Mouse (Mus musculus): ENCODE results near the gene Gm49405.
"Not testable (repeated sequence)": the region's sequence is repeated elsewhere in the genome, so short reads cannot be mapped to it uniquely, and the experiment has no call there.

Gm49405 gene

GRCm38 (mm10) chr19:4013066-4013465 lies 12.6 kb downstream of the Gm49405 start:
- DNase-seq (ENCODE audit: low read depth, low spot score) = no peak

- no peak for DNase-seq (ENCODE audit: low read depth, low spot score)
Measured at GRCm38 (mm10) chr19:4014802-4015201, 14.4 kb downstream of the Gm49405 start.

GRCm38 (mm10) chr19:4015635-4016034 lies 15.2 kb downstream of the Gm49405 start:
- no peak for DNase-seq (ENCODE audit: low read depth, low spot score)

- DNase-seq (ENCODE audit: low read depth, low spot score) = no peak
Measured at GRCm38 (mm10) chr19:4017921-4018587, 17.6 kb downstream of the Gm49405 start.

DNA sequence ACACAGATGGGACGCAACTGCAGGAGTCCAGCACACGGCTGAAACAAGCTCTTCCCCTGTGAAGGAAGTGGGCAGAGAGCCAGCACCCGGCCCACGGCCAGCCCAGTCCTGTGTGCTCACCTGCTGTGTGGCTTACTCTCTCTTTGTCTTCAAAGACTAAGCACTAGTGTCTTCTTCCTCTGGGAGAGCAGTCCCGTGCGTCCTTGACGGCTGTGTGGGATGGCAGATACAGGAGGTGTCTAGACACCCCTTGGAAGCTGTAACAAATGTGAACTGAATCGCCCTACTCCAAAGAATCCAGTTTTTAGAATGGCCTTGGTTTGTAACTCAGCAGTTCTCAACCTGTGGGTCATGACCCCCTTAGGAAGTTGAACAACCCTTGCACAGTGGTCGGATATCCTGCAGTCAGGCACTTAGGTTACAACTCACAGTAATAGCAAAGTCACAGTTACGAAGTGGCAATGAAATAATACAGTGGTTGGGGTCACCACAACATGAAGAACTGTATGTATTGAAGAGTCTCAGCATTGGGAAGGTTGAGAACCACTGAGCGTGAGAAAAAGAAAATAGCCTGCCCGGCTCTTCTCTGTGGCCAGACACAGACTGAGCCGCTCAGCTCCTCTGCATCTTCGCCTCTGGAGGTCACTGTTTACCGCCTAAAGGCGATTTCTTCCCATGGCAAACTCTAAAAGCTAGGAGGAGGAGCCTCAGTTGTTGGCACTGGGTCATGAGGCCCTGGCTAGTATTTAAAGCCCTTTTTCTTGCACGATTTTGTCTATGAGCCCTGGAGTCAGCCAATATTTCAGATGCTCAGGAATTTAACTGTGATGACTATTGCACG lies 18.5 kb downstream of the Gm49405 start:
- peak; percentile 98 for DNase-seq (ENCODE audit: low read depth, low spot score)

DNA sequence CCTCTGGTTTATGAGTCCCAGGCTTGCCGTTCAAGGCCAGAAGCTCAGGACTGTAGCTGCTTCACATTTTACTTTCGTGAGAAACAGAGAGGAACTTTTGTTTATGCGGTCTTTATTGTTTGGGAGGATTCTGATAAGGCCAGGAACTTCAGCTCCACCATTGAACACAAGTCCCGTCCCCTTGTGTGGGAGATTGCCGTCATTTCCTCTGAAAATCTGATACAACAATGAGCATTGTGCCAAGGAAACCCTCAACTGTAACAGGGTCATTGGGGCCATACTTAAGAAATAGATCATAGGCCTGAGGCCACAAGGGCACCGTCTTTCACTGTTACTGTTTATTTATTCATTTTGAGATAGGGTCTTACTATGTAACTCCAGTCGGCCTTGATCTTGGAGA lies 22.8 kb downstream of the Gm49405 start:
- DNase-seq (ENCODE audit: low read depth, low spot score) = no peak

GRCm38 (mm10) chr19:4027576-4027975 lies 27.1 kb downstream of the Gm49405 start:
- DNase-seq (ENCODE audit: low read depth, low spot score) = no peak

GRCm38 (mm10) chr19:4032668-4033067 lies 32.2 kb downstream of the Gm49405 start:
- no peak for DNase-seq (ENCODE audit: low read depth, low spot score)

- DNase-seq (ENCODE audit: low read depth, low spot score) = no peak
Measured at GRCm38 (mm10) chr19:4033298-4033697, 32.9 kb downstream of the Gm49405 start.

- no peak for DNase-seq (ENCODE audit: low read depth, low spot score)
Measured at GRCm38 (mm10) chr19:4033742-4034141, 33.3 kb downstream of the Gm49405 start.

GRCm38 (mm10) chr19:4036327-4037045 lies 36.1 kb downstream of the Gm49405 start:
- DNase-seq (ENCODE audit: low read depth, low spot score) = peak; percentile 53

- peak; percentile 27 for DNase-seq (ENCODE audit: low read depth, low spot score)
Measured at GRCm38 (mm10) chr19:4037154-4037787, 36.8 kb downstream of the Gm49405 start.

- DNase-seq (ENCODE audit: low read depth, low spot score) = peak; percentile 96
Measured at GRCm38 (mm10) chr19:4037788-4038232, 37.4 kb downstream of the Gm49405 start, which contains the start of gene Gstp1. Gene Gstp1, minus strand, starts transcription at chr19:4037985.

GRCm38 (mm10) chr19:4040941-4041340 lies 40.5 kb downstream of the Gm49405 start:
- not testable (repeated sequence) for DNase-seq (ENCODE audit: low read depth, low spot score)

DNA sequence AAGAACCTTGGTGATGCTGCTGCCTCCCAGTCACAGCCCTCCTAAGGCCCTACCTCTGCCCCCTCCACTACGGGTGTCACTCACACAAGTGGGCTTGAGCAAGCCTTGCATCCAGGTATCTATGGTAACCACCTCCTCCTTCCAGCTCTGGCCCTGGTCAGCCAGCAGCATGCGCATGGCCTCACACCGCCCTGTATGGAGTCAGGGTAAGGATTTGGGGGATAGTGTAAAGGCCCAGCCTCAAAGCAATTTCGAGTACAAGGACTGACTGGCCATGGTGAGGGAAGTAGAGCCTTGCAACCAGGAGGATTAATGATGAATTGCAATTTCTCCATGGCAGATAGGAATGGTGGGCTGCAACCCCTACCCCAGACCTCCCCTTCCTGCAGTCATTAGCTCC lies 41.1 kb downstream of the Gm49405 start:
- DNase-seq (ENCODE audit: low read depth, low spot score) = not testable (repeated sequence)

GRCm38 (mm10) chr19:4042124-4042523 lies 41.7 kb downstream of the Gm49405 start:
- DNase-seq (ENCODE audit: low read depth, low spot score) = no peak

- not testable (repeated sequence) for DNase-seq (ENCODE audit: low read depth, low spot score)
Measured at GRCm38 (mm10) chr19:4044109-4044508, 43.7 kb downstream of the Gm49405 start.

- DNase-seq (ENCODE audit: low read depth, low spot score) = peak; percentile 99
Measured at GRCm38 (mm10) chr19:4045966-4046865, 45.8 kb downstream of the Gm49405 start, which contains the start of gene Gstp2. Gene Gstp2, minus strand, starts transcription at chr19:4046023.

- no peak for DNase-seq (ENCODE audit: low read depth, low spot score)
Measured at GRCm38 (mm10) chr19:4046866-4047254, 46.4 kb downstream of the Gm49405 start.

DNA sequence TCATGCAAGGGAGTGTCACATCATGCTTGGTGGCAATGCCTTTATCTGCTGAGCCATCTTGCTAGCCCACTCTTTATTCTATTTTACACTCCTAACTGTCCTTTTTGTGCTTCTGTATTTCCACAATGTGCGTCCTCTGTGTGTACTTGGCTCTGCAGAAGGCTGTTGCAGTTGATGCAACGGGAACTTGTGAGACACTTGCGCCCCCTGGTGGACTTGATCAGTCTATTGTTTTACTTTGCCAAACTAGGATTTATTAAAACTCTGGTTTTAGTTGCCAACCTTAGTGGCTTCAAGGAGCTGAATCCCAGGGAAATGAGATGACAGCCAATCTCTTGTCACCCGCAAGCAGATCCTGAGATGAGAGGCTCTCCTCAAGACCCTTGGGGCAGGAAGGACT lies 47.4 kb downstream of the Gm49405 start:
- DNase-seq (ENCODE audit: low read depth, low spot score) = peak; percentile 87

All from 3T3-L1 (cell line).